Mouse (Mus musculus): ENCODE measurements around the gene Alms1.

- TF ChIP-seq KAT2A (IDR thresholded peaks at IDR 0.05; ENCODE audit: insufficient replicate concordance, low read length) (no peak), CHD2 (IDR thresholded peaks at IDR 0.05; ENCODE audit: low read length) (no peak), CTCF (conservative IDR thresholded peaks at IDR 0.05 in 1 of 2, IDR thresholded peaks at IDR 0.05 in 1 of 2; ENCODE audit: low read depth in 2 of 2, low read length in 2 of 2) (peak in 1 of 2 experiments; percentile 28; a peak in 1 of 4 replicates), ZKSCAN1 (IDR thresholded peaks at IDR 0.05; ENCODE audit: borderline replicate concordance, low read depth, low read length) (no peak)
Measured at GRCm38 (mm10) chr6:85653244-85653643, 65.9 kb downstream of the Alms1 start.

Data from CH12.LX (cell line).